ENCODE assay signal across 8 mouse cellular contexts in the genomic region with DNA sequence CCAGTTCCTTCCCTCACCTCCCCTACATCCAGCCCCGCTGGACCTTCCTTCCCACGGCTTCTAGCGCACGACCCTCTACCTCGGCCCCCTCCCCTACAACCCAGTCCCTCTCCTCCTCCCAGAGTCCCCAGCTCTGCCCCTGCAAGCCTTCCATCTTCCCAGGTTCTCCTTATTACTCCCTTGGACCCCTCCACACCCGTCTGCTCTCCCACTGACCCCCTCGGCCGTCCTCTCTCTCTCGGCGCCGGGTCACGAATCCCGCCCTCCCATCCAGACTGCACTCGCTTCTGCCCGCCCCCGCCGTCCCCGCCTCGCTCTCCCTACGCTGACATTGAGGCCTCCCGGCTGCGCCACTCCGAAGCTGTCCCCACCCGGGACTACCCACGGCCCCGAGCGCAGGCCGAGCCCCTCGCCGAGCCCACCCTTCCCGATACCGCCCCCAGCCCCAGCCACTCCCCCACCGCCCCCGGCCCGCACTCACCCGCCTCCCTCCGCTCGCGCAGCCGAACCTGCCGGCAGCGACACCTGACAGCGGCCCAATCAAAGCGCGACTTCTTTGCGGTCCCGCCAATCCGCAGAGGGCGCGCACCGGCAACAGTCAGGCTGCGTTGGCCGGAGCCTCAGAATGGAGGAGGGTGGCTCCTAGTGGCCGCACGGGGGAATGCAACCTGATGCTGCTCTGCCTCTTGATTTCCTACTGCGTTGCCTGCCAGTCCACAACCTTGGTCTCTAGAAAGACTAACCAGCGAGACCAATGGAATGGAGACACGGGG. TPM values are rescaled to one million over a fixed set of nuclear protein-coding genes. Genes with fewer than 3 reads are reported as not detected.
DNase-seq lines count a peak whose midpoint lies in the region; ATAC-seq and TF ChIP-seq lines count a peak whose summit lies in the region.

TSS of gene Ppip5k1 (minus strand) at position 577 of the 773 bp plus-strand sequence.

- H3K27ac ChIP-seq in hindbrain, embryonic 10.5 days, result peak within 1 kb of the TSS; percentile 94
- H3K27ac ChIP-seq in lung, postnatal 0 days (ENCODE audit: low read length), result no peak within 1 kb of the TSS

- peak; percentile 96 for DNase-seq in MN1 (ENCODE audit: low spot score)
- peak; percentile 98 for DNase-seq in cerebellum, adult 9-10 months
- DNase-seq in hindbrain, embryonic 10.5 days (ENCODE audit: low spot score), result peak; percentile 98
- DNase-seq in layer of hippocampus, adult 9-11 months, result peak; percentile 98
- peak; percentile 97 for DNase-seq in lung, postnatal 0 days (ENCODE audit: low spot score)
- peak; percentile 95 for DNase-seq in ovary, postnatal 14 days (ENCODE audit: low spot score)
- DNase-seq in thymus, postnatal 14 days, result peak; percentile 97

- no peak for TF ChIP-seq EP300 in lung, postnatal 0 days (IDR thresholded peaks at IDR 0.05)

- TF ChIP-seq CTCF in lung, postnatal 0 days (IDR thresholded peaks at IDR 0.05), result peak; percentile 98

- peak within 1 kb of the TSS; percentile 81 for H3K4me3 ChIP-seq in hindbrain, embryonic 10.5 days
- H3K4me3 ChIP-seq in lung, postnatal 0 days (ENCODE audit: low read depth, low read length), result peak within 1 kb of the TSS; percentile 58

- H3K4me1 ChIP-seq in hindbrain, embryonic 10.5 days (replicated peaks), result peaks cover 24% of the 10 kb centered on the region
- peaks cover 3% of the 10 kb centered on the region; the same call in 1 of the 2 replicates for H3K4me1 ChIP-seq in lung, postnatal 0 days (ENCODE audit: insufficient read depth, low read depth, low read length)

- peaks cover 34% of the 10 kb centered on the region for H3K27me3 ChIP-seq in hindbrain, embryonic 10.5 days (ENCODE audit: insufficient read depth, poor library complexity, severe bottlenecking)
- peaks cover 11% of the 10 kb centered on the region; the same call in 1 of the 2 replicates for H3K27me3 ChIP-seq in lung, postnatal 0 days (replicated peaks; ENCODE audit: insufficient read depth, low read length)

- peak within 1 kb of the TSS; percentile 43 for H3K9ac ChIP-seq in lung, postnatal 0 days (replicated peaks; ENCODE audit: low read depth)

- peak; percentile 76 for ATAC-seq in frontal cortex, adult (ENCODE audit: low TSS enrichment)
- ATAC-seq in lung, postnatal 0 days, result peak; percentile 97

- H3K36me3 ChIP-seq in hindbrain, embryonic 10.5 days, result no peaks in the 10 kb centered on the region
- H3K36me3 ChIP-seq in lung, postnatal 0 days (ENCODE audit: insufficient read depth, low read length), result no peaks in the 10 kb centered on the region

- under 1% methylated on average over 58 of the region's 58 CpGs for WGBS in hindbrain, embryonic 10.5 days
- under 1% methylated on average over 57 of the region's 58 CpGs for WGBS in lung, postnatal 0 days

- H3K9me3 ChIP-seq in hindbrain, embryonic 10.5 days, result no peaks in the 10 kb centered on the region
- H3K9me3 ChIP-seq in lung, postnatal 0 days (ENCODE audit: low read length), result no peaks in the 10 kb centered on the region

- H3K4me2 ChIP-seq in lung, postnatal 0 days (replicated peaks; ENCODE audit: low read depth, low read length), result peak within 1 kb of the TSS; percentile 97

RNA-seq across cellular contexts. Expression of gene Ppip5k1, which starts in this region (rescaled TPM):
- 10.4 and 10.7 TPM in 2 replicates for polyA plus RNA-seq in hindbrain, embryonic 10.5 days (2016; fragmentation: Nextera tagmentation; extraction: Ambion mirVana)
- 9.7 and 11.1 TPM in 2 replicates for polyA plus RNA-seq in lung, postnatal 0 days (2015; fragmentation: Nextera tagmentation; extraction: Ambion mirVana)
